Mouse (Mus musculus) midbrain, embryonic 13.5 days (tissue): ENCODE data around the gene Hsd3b1. TPM values are rescaled to one million over a fixed set of nuclear protein-coding genes. Genes with fewer than 3 reads are reported as not detected.
"Not testable (repeated sequence)": the region's sequence is repeated elsewhere in the genome, so short reads cannot be mapped to it uniquely, and the experiment has no call there.

Source experiments
- ATAC-seq: fragments of 200-750 bp; cut with Nextera tagmentation; 2 replicates; pipeline ENCODE4 v1.8.0; 2017; ENCODE audit warnings: mild to moderate bottlenecking, moderate TSS enrichment, moderate library complexity
- H3K27ac ChIP-seq: fragments of 300-500 bp; sonication (generic); 2 replicates; pipeline ENCODE4 v1.5.1; 2015; ENCODE audit warnings: inconsistent platforms, mild to moderate bottlenecking, moderate library complexity
- H3K27me3 ChIP-seq: fragments of 300-500 bp; sonication (generic); 2 replicates; pipeline ENCODE4 v1.6.1; 2015; ENCODE audit warnings: mild to moderate bottlenecking, inconsistent platforms
- H3K36me3 ChIP-seq: fragments of 300-500 bp; sonication (generic); 2 replicates; pipeline ENCODE4 v1.6.1; 2015; ENCODE audit warnings: mild to moderate bottlenecking, inconsistent platforms
- H3K4me1 ChIP-seq: fragments of 300-500 bp; sonication (generic); replicated peaks from 2 replicates; pipeline ENCODE4 v1.6.1; 2015; ENCODE audit warnings: inconsistent platforms
- H3K4me2 ChIP-seq: fragments of 300-500 bp; sonication (generic); replicated peaks from 2 replicates; pipeline ENCODE4 v1.6.1; 2015; ENCODE audit warnings: moderate library complexity, mild to moderate bottlenecking, inconsistent platforms
- H3K4me3 ChIP-seq: fragments of 300-500 bp; sonication (generic); replicated peaks from 2 replicates; pipeline ENCODE4 v1.5.1; 2015; ENCODE audit warnings: mild to moderate bottlenecking, inconsistent platforms
- H3K9ac ChIP-seq: fragments of 300-500 bp; sonication (generic); replicated peaks from 2 replicates; pipeline ENCODE4 v1.6.1; 2015; ENCODE audit warnings: mild to moderate bottlenecking, inconsistent platforms
- H3K9me3 ChIP-seq: fragments of 300-500 bp; sonication (generic); 2 replicates; pipeline ENCODE4 v1.6.1; 2016; ENCODE audit warnings: mild to moderate bottlenecking, inconsistent platforms
- WGBS: fragments of 180-500 bp; shearing (Covaris S2); methylation state at CpG from one replicate; pipeline ENCODE4 v1.1.7; 2015; 5-methylcytosine and 5-hydroxymethylcytosine counted together
- polyA plus RNA-seq: library from polyadenylated mRNA; unstranded; fragments of >200 nt; fragmentation: Nextera tagmentation; extraction: Ambion mirVana; gene quantifications from 2 replicates; pipeline ENCODE4 v1.2.1, GENCODE M21; 2015

Hsd3b1 gene
- polyA plus RNA-seq, 1 experiment from 2014 or later: 0.09 TPM

- no peak for ATAC-seq
- Histone ChIP-seq H3K9me3 (no peaks in the 10 kb centered on the region), H3K4me1 (no peaks in the 10 kb centered on the region), H3K27ac (no peak overlapping the region), H3K36me3 (no peaks in the 10 kb centered on the region), H3K9ac (no peak overlapping the region), H3K27me3 (no peaks in the 10 kb centered on the region), H3K4me2 (no peak overlapping the region), H3K4me3 (no peak overlapping the region)
- WGBS: 47% methylated on average over 1 of the region's 1 CpGs
Observed at GRCm38 (mm10) chr3:98853685-98854084, 5.9 kb downstream of the Hsd3b1 start.

- no peaks in the 10 kb centered on the region for H3K27me3 ChIP-seq
- no peak overlapping the region for H3K27ac ChIP-seq
- WGBS: 93% methylated on average over 3 of the region's 3 CpGs
- H3K9ac ChIP-seq: no peak overlapping the region
- no peak overlapping the region for H3K4me2 ChIP-seq
- no peaks in the 10 kb centered on the region for H3K36me3 ChIP-seq
- no peaks in the 10 kb centered on the region for H3K9me3 ChIP-seq
- no peak overlapping the region for H3K4me3 ChIP-seq
- no peaks in the 10 kb centered on the region for H3K4me1 ChIP-seq
- ATAC-seq: no peak
Observed at GRCm38 (mm10) chr3:98853051-98853450, 6.5 kb downstream of the Hsd3b1 start.

GRCm38 (mm10) chr3:98852631-98853030, 7.0 kb downstream of the Hsd3b1 start:
- no peak overlapping the region for H3K4me2 ChIP-seq
- no peak for ATAC-seq
- 87% methylated on average over 6 of the region's 6 CpGs for WGBS

GRCm38 (mm10) chr3:98851853-98852252, 7.7 kb downstream of the Hsd3b1 start:
- H3K4me2 ChIP-seq: no peak overlapping the region
- H3K4me1 ChIP-seq: no peaks in the 10 kb centered on the region
- no peak overlapping the region for H3K27ac ChIP-seq
- H3K27me3 ChIP-seq: no peaks in the 10 kb centered on the region
- H3K9me3 ChIP-seq: no peaks in the 10 kb centered on the region
- no peaks in the 10 kb centered on the region for H3K36me3 ChIP-seq
- ATAC-seq: no peak
- no peak overlapping the region for H3K4me3 ChIP-seq
- no peak overlapping the region for H3K9ac ChIP-seq
- 76% methylated on average over 2 of the region's 2 CpGs for WGBS

More at GRCm38 (mm10) chr3:98852631-98853030, 7.0 kb downstream of the Hsd3b1 start:
- no peak overlapping the region for H3K4me3 ChIP-seq
- H3K27me3 ChIP-seq: no peaks in the 10 kb centered on the region
- H3K9ac ChIP-seq: no peak overlapping the region
- H3K9me3 ChIP-seq: no peaks in the 10 kb centered on the region
- no peaks in the 10 kb centered on the region for H3K36me3 ChIP-seq
- no peaks in the 10 kb centered on the region for H3K4me1 ChIP-seq
- H3K27ac ChIP-seq: no peak overlapping the region

- no peak overlapping the region for H3K27ac ChIP-seq
- no peaks in the 10 kb centered on the region for H3K36me3 ChIP-seq
- no peak overlapping the region for H3K4me2 ChIP-seq
- H3K4me3 ChIP-seq: no peak overlapping the region
- H3K9me3 ChIP-seq: no peaks in the 10 kb centered on the region
- 88% methylated on average over 5 of the region's 5 CpGs for WGBS
- no peaks in the 10 kb centered on the region for H3K27me3 ChIP-seq
- no peak overlapping the region for H3K9ac ChIP-seq
- ATAC-seq: no peak
- no peaks in the 10 kb centered on the region for H3K4me1 ChIP-seq
Observed at GRCm38 (mm10) chr3:98850262-98850661, 9.3 kb downstream of the Hsd3b1 start.

GRCm38 (mm10) chr3:98848898-98849297, 10.7 kb downstream of the Hsd3b1 start:
- Histone ChIP-seq H3K4me2 (no peak overlapping the region), H3K27me3 (no peaks in the 10 kb centered on the region), H3K4me3 (no peak overlapping the region), H3K36me3 (no peaks in the 10 kb centered on the region), H3K9ac (no peak overlapping the region), H3K4me1 (no peaks in the 10 kb centered on the region), H3K9me3 (no peaks in the 10 kb centered on the region), H3K27ac (no peak overlapping the region)
- WGBS: 76% methylated on average over 1 of the region's 1 CpGs
- no peak for ATAC-seq

- 77% methylated on average over 6 of the region's 6 CpGs for WGBS
Observed at GRCm38 (mm10) chr3:98814101-98814670, 45.4 kb downstream of the Hsd3b1 start, which contains the start of gene Hsd3b6. Gene Hsd3b6 (minus strand): TSS chr3:98814443.

GRCm38 (mm10) chr3:98812653-98813052, 46.9 kb downstream of the Hsd3b1 start:
- H3K4me3 ChIP-seq, H3K4me2 ChIP-seq, ATAC-seq, H3K36me3 ChIP-seq, H3K9me3 ChIP-seq, H3K27me3 ChIP-seq, H3K27ac ChIP-seq, H3K4me1 ChIP-seq, H3K9ac ChIP-seq: not testable (repeated sequence)
- whole genome bisulfite sequencing: 94% methylated on average over 6 of the region's 6 CpGs

More at GRCm38 (mm10) chr3:98814101-98814670, 45.4 kb downstream of the Hsd3b1 start, which contains the start of gene Hsd3b6:
- Histone ChIP-seq H3K4me3 (no peak within 1 kb of the TSS), H3K9ac (no peak within 1 kb of the TSS), H3K4me1 (no peaks in the 10 kb centered on the region), H3K4me2 (no peak within 1 kb of the TSS), H3K27me3 (no peaks in the 10 kb centered on the region), H3K9me3 (no peaks in the 10 kb centered on the region), H3K27ac (no peak within 1 kb of the TSS), H3K36me3 (no peaks in the 10 kb centered on the region)
- ATAC-seq: no peak

GRCm38 (mm10) chr3:98805032-98805431, 54.6 kb downstream of the Hsd3b1 start:
- not testable (repeated sequence) for ATAC-seq, H3K27ac ChIP-seq
- WGBS: 64% methylated on average over 3 of the region's 3 CpGs

More at GRCm38 (mm10) chr3:98805032-98805431, 54.6 kb downstream of the Hsd3b1 start:
- not testable (repeated sequence) for H3K27me3 ChIP-seq, H3K4me2 ChIP-seq, H3K4me3 ChIP-seq, H3K36me3 ChIP-seq, H3K9me3 ChIP-seq, H3K9ac ChIP-seq, H3K4me1 ChIP-seq

Other genes with a start within 250 kb of the Hsd3b1 start
- gene Hsd3b5, start 229.5 kb downstream of the Hsd3b1 start, polyA plus RNA-seq: not detected in 2 replicates
- not detected in 2 replicates for gene Hsd3b2, start 135.3 kb downstream of the Hsd3b1 start, polyA plus RNA-seq
- gene Hsd3b3, start 96.7 kb downstream of the Hsd3b1 start, polyA plus RNA-seq: 0.10 and 0.30 TPM in 2 replicates
- 8.2 and 9.8 TPM in 2 replicates for gene Hsd3b6, start 45.4 kb downstream of the Hsd3b1 start, polyA plus RNA-seq
- gene Hao2, start 33.4 kb upstream of the Hsd3b1 start, polyA plus RNA-seq: not detected in 2 replicates